Mouse (Mus musculus) midbrain, postnatal 0 days (tissue): ENCODE measurements at regions not wholly inside any gene's neighbourhood (a gene's known extent, or its start where the extent isn't known, plus 50 kb on each side); places are given as distances from the start of the nearest gene placed in this dataset.

Source experiments
- ATAC-seq: fragments of 200-750 bp; cut with Nextera tagmentation; 2 replicates; pipeline ENCODE4 v1.8.0; 2017; ENCODE audit warnings: moderate number of reproducible peaks, mild to moderate bottlenecking, moderate TSS enrichment, moderate library complexity; ENCODE audit not compliant: low FRiP score
- DNase-seq: peaks from one replicate; pipeline ENCODE4 v3.0.0-alpha.2; 2015; ENCODE audit warnings: low spot score
- H3K27ac ChIP-seq: fragments of 300-500 bp; sonication (generic); 2 replicates; pipeline ENCODE4 v1.5.1; 2014; ENCODE audit warnings: low read depth, mild to moderate bottlenecking, low read length, mixed read lengths
- H3K27me3 ChIP-seq: fragments of 300-500 bp; sonication (generic); 2 replicates; pipeline ENCODE4 v1.6.1; 2014; ENCODE audit warnings: low read length, control low read depth, mixed read lengths; ENCODE audit not compliant: insufficient read depth
- H3K36me3 ChIP-seq: fragments of 300-500 bp; sonication (generic); 2 replicates; pipeline ENCODE4 v1.6.1; 2014; ENCODE audit warnings: low read length, control low read depth, mixed read lengths; ENCODE audit not compliant: insufficient read depth
- H3K4me1 ChIP-seq: fragments of 300-500 bp; sonication (generic); 2 replicates; pipeline ENCODE4 v1.6.1; 2014; ENCODE audit warnings: mild to moderate bottlenecking, control low read depth, antibody characterized with exemption, low read length, mixed read lengths; ENCODE audit not compliant: insufficient read depth
- H3K4me2 ChIP-seq: fragments of 300-500 bp; sonication (generic); 2 replicates; pipeline ENCODE4 v1.6.1; 2014; ENCODE audit warnings: low read depth, mild to moderate bottlenecking, low read length, mixed read lengths; ENCODE audit not compliant: poor library complexity, severe bottlenecking
- H3K4me3 ChIP-seq: fragments of 300-500 bp; sonication (generic); 2 replicates; pipeline ENCODE4 v1.5.1; 2014; ENCODE audit warnings: low read depth, mild to moderate bottlenecking, low read length, moderate library complexity
- H3K9ac ChIP-seq: fragments of 300-500 bp; sonication (generic); replicated peaks from 2 replicates; pipeline ENCODE4 v1.6.1; 2014; ENCODE audit warnings: mild to moderate bottlenecking, low read length, moderate library complexity, mixed read lengths; ENCODE audit not compliant: poor library complexity, severe bottlenecking
- H3K9me3 ChIP-seq: fragments of 300-500 bp; sonication (generic); 2 replicates; pipeline ENCODE4 v1.6.1; 2016; ENCODE audit warnings: low read length, control low read depth
- CTCF ChIP-seq: IDR thresholded peaks from 2 replicates; pipeline ENCODE4 v1.5.1; 2016; ENCODE audit warnings: antibody characterized with exemption, mild to moderate bottlenecking
- WGBS: fragments of 180-500 bp; shearing (Covaris S2); extraction: QIAGEN DNeasy Blood & Tissue Kit; methylation state at CpG from one replicate; pipeline ENCODE4 v1.1.7; 2014; 5-methylcytosine and 5-hydroxymethylcytosine counted together

DNA sequence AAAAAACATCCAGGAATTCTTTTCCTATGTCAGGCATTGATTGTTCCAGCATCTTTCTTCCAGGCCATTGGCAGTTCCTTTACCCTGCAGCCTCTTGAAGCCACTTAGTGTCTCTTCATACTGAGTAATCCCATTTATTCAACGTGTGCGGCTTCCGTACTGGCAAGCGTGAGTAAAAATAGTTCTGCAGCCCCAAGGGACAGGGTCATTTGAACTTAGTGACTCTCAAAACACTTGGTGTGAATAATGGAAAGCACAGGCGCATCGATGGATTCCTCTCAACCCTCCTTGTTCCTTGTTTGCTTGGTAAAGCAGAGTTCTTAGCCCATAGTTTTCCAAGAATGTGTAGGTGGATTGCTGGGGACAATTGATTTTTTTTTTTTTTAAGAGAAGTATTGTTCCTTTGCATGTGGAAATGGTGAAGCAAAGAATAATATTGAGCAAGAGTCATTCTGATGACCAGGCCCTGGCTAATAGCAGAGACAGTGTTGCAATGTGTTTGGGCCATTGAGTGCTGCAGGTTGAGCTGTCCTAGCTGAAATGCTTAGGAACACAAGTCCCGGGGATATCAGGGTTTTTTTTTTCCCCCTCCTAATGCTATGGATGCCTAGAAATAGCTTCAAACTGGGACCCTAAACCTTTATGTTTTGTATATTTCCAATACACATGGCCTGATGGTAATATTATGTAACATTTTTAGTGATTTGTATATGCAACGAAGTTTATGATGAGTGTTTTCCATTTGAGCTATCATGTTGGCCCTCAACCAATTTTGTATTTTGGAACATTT is 1294.1 kb upstream of the A1bg start:
- 41% methylated on average over 8 of the region's 8 CpGs for WGBS
- Histone ChIP-seq H3K4me2 (no peak overlapping the region), H3K4me3 (no peak overlapping the region), H3K36me3 (no peaks in the 10 kb centered on the region), H3K27ac (no peak overlapping the region), H3K9me3 (no peaks in the 10 kb centered on the region), H3K27me3 (no peaks in the 10 kb centered on the region), H3K9ac (no peak overlapping the region), H3K4me1 (no peaks in the 10 kb centered on the region)
- DNase-seq, result no peak
- no peak for TF ChIP-seq CTCF
- no peak for ATAC-seq

DNA sequence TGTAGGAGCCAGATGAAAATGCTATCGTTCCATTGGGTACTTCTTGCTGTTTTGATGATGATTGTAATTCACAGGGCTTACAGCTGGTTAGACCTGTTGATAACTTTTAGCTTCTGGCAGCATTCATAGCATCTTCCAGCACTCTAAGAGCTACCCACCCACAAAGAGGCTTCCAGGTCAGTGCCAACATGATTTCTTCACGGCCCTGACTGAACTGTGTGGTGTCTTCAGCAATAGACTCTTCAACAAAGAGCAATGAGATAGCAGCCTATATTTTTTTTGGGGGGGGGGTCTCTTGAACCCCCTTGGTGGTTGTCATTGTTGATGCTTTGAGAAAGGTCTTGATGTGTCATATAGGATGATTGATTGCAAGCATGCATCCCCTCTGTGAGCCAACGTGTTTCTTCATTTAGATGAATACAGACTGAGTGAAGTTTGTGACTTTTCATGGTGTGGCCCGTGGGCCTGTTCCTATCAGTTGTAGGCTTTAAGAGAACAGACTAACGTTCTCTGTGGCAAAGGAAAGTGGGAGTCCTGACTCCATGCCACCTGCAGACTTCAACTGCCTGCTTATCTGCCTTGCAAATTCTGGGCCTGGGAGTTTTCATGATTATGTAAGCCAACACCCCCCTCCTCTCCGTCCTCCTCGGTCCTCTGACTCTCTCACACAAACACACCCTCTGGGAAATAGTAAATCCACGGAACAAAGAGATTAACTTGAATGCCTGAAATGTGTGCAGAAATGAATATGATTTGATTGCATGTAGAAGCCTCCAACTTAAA is 1293.0 kb upstream of the A1bg start:
- WGBS, result 47% methylated on average over 8 of the region's 8 CpGs
- TF ChIP-seq CTCF, result no peak
- DNase-seq (no peak), ATAC-seq (no peak)
- Histone ChIP-seq H3K27ac (no peak overlapping the region), H3K4me1 (no peaks in the 10 kb centered on the region), H3K4me3 (no peak overlapping the region), H3K9ac (no peak overlapping the region), H3K27me3 (no peaks in the 10 kb centered on the region), H3K9me3 (no peaks in the 10 kb centered on the region), H3K4me2 (no peak overlapping the region), H3K36me3 (no peaks in the 10 kb centered on the region)

DNA sequence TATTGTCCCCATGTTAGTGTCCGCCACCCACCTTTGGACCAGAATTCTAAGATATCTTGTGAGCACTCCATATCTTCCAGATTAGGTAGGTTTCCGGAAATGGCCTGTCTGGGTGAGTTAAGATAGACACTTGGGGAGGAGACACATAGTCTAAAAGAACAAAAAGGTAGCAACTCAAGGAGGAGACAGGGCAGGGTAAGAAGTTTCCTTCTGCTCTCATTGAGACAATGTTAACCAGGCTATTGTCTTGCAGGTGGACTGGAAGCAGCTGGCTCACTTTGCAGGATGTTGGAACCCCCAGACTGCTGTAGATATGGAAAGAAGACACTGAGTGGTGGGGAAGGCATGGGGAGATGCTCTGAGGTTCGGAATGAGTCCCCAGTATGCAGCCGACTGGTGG is 1291.5 kb upstream of the A1bg start:
- no peaks in the 10 kb centered on the region for H3K4me1 ChIP-seq
- no peak overlapping the region for H3K4me3 ChIP-seq
- no peaks in the 10 kb centered on the region for H3K9me3 ChIP-seq
- no peaks in the 10 kb centered on the region for H3K36me3 ChIP-seq
- DNase-seq (no peak), ATAC-seq (no peak)
- WGBS, result 92% methylated on average over 4 of the region's 4 CpGs
- no peak overlapping the region for H3K9ac ChIP-seq
- TF ChIP-seq CTCF, result no peak
- H3K4me2 ChIP-seq, result no peak overlapping the region
- no peaks in the 10 kb centered on the region for H3K27me3 ChIP-seq
- H3K27ac ChIP-seq, result no peak overlapping the region

DNA sequence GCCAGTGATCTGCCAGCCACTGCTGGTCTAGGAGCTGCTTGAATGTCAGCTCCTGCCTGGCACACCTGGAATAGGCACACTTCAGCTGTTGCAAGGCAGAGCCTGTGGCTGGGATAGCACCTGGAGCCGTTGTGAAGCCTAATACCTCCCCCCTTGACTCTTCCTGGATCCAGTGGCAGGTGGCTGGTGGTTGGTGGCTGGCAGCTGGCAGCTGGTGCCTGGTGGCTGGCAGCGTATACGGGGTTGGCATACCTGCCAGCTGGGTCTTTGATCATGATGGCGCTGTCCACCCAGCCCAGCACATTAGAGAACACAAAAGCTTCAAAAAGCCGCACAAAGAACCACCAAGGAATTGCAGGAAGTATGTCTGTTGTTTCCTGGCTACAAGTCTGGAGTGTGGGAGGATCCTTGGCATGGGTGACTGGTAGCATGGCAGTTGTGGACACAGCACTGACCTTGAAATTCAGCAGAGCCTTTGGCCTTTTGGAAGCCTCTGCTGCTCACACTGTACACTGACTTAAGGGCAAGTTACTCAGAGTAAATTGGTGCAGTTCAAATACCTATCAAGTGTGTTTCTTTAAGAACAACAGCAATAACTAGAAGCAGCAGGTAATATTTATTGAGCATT is 1289.6 kb upstream of the A1bg start:
- Histone ChIP-seq H3K4me2 (no peak overlapping the region), H3K9me3 (no peaks in the 10 kb centered on the region), H3K27ac (no peak overlapping the region), H3K36me3 (no peaks in the 10 kb centered on the region), H3K4me1 (no peaks in the 10 kb centered on the region), H3K4me3 (no peak overlapping the region), H3K27me3 (no peaks in the 10 kb centered on the region), H3K9ac (no peak overlapping the region)
- 75% methylated on average over 5 of the region's 5 CpGs for WGBS
- no peak for TF ChIP-seq CTCF
- ATAC-seq, result no peak
- peak; percentile 28 for DNase-seq

DNA sequence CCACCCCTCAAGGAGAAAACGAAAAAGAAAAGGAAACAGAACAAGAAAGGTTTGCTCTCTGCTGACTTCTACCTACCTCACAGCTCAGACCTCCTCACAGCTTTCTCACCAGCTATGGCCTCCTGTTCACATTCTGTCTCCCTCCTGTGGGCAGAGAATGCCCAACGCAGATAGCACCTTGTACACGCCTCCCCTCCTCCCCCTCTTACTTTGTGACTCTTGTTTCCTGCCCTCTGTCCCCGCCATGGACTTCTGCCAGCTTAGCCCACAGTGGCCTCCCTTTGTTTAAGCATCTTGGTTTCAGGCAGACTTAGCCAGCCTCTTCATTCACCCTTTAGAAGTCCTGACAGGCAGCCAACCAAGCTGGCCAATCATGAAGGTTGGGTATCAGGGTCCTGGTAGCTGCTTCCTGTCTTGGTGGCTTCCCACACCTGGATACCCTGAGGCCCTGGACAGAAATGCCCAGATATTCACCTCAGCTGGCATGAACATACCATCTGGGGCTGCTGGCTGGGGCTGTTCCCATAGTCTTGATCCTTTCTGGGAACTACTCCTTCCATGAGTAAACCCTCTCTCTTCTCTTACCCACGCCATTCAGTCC is 1287.2 kb upstream of the A1bg start:
- Histone ChIP-seq H3K4me3 (no peak overlapping the region), H3K27ac (no peak overlapping the region), H3K4me2 (no peak overlapping the region), H3K36me3 (no peaks in the 10 kb centered on the region), H3K27me3 (no peaks in the 10 kb centered on the region), H3K9me3 (no peaks in the 10 kb centered on the region), H3K4me1 (no peaks in the 10 kb centered on the region), H3K9ac (no peak overlapping the region)
- no peak; the same call in 1 of the 2 replicates for TF ChIP-seq CTCF
- ATAC-seq (no peak), DNase-seq (no peak)
- 67% methylated on average over 5 of the region's 5 CpGs for WGBS
